Mouse (Mus musculus) hindbrain, embryonic 15.5 days (tissue): ENCODE results near the gene Shank2. TPM values are rescaled to one million over a fixed set of nuclear protein-coding genes. Genes with fewer than 3 reads are reported as not detected.

ENCODE experiments used
- ATAC-seq: fragments of 200-750 bp; cut with Nextera tagmentation; 2 replicates; pipeline ENCODE4 v1.8.0; 2017; ENCODE audit warnings: low read depth, moderate number of reproducible peaks, moderate TSS enrichment; ENCODE audit not compliant: low FRiP score
- H3K27ac ChIP-seq: fragments of 300-500 bp; sonication (generic); replicated peaks from 2 replicates; pipeline ENCODE4 v1.5.1; 2015; ENCODE audit warnings: mild to moderate bottlenecking, inconsistent platforms
- H3K27me3 ChIP-seq: fragments of 300-500 bp; sonication (generic); 2 replicates; pipeline ENCODE4 v1.6.1; 2015; ENCODE audit warnings: control low read depth, inconsistent platforms
- H3K36me3 ChIP-seq: fragments of 300-500 bp; sonication (generic); 2 replicates; pipeline ENCODE4 v1.6.1; 2015; ENCODE audit warnings: control low read depth, inconsistent platforms
- H3K4me1 ChIP-seq: fragments of 300-500 bp; sonication (generic); replicated peaks from 2 replicates; pipeline ENCODE4 v1.6.1; 2015; ENCODE audit warnings: control low read depth, inconsistent platforms
- H3K4me2 ChIP-seq: fragments of 300-500 bp; sonication (generic); 2 replicates; pipeline ENCODE4 v1.6.1; 2015; ENCODE audit warnings: moderate library complexity, mild to moderate bottlenecking, inconsistent platforms
- H3K4me3 ChIP-seq: fragments of 300-500 bp; sonication (generic); 2 replicates; pipeline ENCODE4 v1.5.1; 2015; ENCODE audit warnings: mild to moderate bottlenecking, inconsistent platforms
- H3K9ac ChIP-seq: fragments of 300-500 bp; sonication (generic); 2 replicates; pipeline ENCODE4 v1.6.1; 2015; ENCODE audit warnings: inconsistent platforms
- H3K9me3 ChIP-seq: fragments of 300-500 bp; sonication (generic); 2 replicates; pipeline ENCODE4 v1.6.1; 2016; ENCODE audit warnings: control low read depth, inconsistent platforms
- WGBS: fragments of 180-500 bp; shearing (Covaris S2); methylation state at CpG from one replicate; pipeline ENCODE4 v1.1.7; 2015; 5-methylcytosine and 5-hydroxymethylcytosine counted together
- polyA plus RNA-seq: library from polyadenylated mRNA; unstranded; fragments of >200 nt; fragmentation: Nextera tagmentation; extraction: Ambion mirVana; gene quantifications from 2 replicates; pipeline ENCODE4 v1.2.1, GENCODE M21; 2015

The Shank2 gene
- polyA plus RNA-seq, 1 experiment from 2014 or later = 10.2 TPM

DNA sequence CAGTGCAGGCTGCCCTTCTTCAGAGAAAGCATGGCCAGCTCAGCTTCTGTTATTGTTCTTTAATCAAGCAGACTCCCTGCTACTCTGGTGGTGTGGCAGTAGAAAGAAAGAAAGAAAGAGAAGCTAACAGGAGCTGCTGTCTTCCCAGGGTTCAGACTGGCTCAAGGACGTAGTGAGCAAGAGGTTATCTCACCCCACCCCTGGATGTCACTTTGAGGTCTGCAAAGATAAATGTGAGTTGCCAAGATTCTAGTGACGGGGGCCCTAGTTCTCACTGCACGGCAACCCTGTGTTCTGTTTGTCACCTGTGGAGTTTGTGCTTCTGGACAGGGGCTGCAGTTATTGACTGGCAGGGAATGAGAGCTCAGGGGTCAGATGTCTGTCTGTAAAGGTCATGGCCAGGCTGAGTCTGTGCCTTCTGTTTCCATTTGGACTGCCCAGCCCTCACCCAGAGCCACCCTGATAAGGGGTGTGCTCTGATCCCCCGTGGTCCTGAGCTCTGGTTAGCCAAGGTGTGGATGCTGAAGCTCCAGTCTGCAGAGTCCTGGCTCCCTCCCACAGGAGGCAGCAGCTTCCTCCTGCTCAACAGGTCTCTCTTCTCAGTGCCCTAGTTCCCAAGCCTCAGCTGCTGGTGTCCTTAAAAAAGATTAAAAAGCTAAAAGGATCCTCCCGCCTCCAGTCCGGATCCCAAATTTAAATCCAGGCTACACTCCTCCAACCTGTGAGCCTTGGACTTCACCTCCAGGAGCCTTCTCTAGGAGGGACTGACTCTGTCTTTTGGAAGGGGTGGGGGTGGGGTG lies 238.0 kb downstream of the Shank2 start:
- Histone ChIP-seq H3K27me3 (no peaks in the 10 kb centered on the region), H3K4me2 (peak overlapping the region; percentile 55), H3K4me3 (peak overlapping the region; percentile 35), H3K4me1 (peaks cover 53% of the 10 kb centered on the region), H3K9me3 (no peaks in the 10 kb centered on the region), H3K36me3 (no peaks in the 10 kb centered on the region), H3K27ac (peak overlapping the region; percentile 77), H3K9ac (peak overlapping the region; percentile 42; the same call in 1 of the 2 replicates)
- WGBS = 34% methylated on average over 6 of the region's 6 CpGs
- ATAC-seq = no peak; the same call in 1 of the 2 replicates

DNA sequence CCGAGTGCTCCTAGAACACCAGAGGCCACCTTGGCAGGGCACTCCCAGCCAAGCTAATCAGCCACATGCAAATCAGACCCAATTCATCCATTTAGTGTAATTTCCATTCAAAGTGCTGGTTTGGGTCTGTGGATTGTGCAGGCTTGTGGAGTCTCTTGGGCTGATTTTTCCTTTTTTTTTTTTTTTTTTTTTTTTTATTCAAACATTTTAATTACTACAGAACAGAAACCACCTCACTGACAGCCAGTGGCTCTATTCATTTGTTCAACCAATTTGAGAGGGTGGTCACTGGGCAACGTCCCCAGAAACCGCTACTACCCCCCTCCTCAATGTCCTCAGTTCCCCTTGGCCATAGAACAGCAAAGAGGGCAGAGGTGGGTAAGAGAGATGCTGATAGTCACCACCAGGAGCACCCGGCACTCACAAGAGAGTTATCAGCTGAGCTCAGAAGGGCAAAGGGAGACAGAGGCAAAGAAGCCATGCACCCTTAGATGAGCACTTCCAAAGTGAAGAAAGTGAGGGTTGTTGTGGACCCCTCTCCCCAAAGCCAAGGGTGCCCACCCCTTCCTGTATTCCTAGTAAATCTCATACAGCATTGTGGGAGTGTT lies 239.1 kb downstream of the Shank2 start:
- H3K27ac ChIP-seq = no peak overlapping the region
- H3K4me1 ChIP-seq = peaks cover 53% of the 10 kb centered on the region
- H3K9me3 ChIP-seq = no peaks in the 10 kb centered on the region
- peak overlapping the region; percentile 55 for H3K4me2 ChIP-seq
- ATAC-seq = no peak
- WGBS = 36% methylated on average over 4 of the region's 4 CpGs
- no peaks in the 10 kb centered on the region for H3K36me3 ChIP-seq
- H3K9ac ChIP-seq = no peak overlapping the region
- H3K4me3 ChIP-seq = no peak overlapping the region
- no peaks in the 10 kb centered on the region for H3K27me3 ChIP-seq

DNA sequence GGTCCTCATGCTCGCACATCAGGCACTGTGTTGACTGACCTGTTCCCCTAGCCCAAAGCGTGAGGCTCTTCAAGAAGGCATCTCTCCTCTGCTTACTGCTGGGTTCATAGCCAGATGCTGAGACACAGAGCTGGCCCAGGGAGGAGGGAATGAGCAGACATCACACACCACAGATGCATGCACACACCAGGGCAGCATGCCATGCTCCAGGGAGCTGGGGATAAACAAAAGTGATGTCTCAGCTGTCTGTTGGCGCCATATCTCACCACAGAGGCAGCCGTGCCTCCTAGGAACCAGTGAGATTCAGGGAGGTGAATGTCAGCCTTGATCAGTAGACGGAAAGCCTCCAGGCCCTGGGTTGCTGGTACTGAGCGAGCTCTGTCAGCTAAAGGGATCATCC lies 242.5 kb downstream of the Shank2 start:
- Histone ChIP-seq H3K27me3 (no peaks in the 10 kb centered on the region), H3K27ac (no peak overlapping the region), H3K4me2 (no peak overlapping the region), H3K9ac (no peak overlapping the region), H3K36me3 (no peaks in the 10 kb centered on the region), H3K9me3 (no peaks in the 10 kb centered on the region), H3K4me3 (no peak overlapping the region), H3K4me1 (peaks cover 27% of the 10 kb centered on the region)
- ATAC-seq = no peak
- WGBS = 69% methylated on average over 6 of the region's 6 CpGs

DNA sequence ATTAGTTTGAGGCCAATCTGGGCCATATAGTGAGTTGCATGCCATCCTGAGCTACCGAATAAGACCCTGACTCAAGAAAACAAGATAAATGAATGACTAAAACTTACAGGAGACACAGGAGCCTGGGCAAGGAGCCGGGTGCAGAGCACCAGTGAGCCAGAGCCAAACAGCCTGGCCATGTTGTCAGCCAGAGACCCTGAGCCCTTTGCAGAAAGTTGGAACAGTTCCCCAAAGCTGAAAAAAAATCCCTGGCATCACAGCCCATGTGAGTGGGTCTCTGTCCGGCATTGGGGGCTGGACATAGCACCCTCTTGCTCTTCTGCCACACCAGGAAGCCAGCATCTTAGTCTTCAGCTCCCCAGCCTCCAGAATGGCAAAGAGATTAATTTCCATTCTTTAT lies 244.5 kb downstream of the Shank2 start:
- Histone ChIP-seq H3K4me3 (no peak overlapping the region), H3K27me3 (no peaks in the 10 kb centered on the region), H3K9me3 (no peaks in the 10 kb centered on the region), H3K27ac (no peak overlapping the region), H3K4me2 (no peak overlapping the region), H3K36me3 (no peaks in the 10 kb centered on the region), H3K4me1 (peaks cover 8% of the 10 kb centered on the region), H3K9ac (no peak overlapping the region)
- WGBS = 69% methylated on average over 3 of the region's 3 CpGs
- ATAC-seq = no peak

DNA sequence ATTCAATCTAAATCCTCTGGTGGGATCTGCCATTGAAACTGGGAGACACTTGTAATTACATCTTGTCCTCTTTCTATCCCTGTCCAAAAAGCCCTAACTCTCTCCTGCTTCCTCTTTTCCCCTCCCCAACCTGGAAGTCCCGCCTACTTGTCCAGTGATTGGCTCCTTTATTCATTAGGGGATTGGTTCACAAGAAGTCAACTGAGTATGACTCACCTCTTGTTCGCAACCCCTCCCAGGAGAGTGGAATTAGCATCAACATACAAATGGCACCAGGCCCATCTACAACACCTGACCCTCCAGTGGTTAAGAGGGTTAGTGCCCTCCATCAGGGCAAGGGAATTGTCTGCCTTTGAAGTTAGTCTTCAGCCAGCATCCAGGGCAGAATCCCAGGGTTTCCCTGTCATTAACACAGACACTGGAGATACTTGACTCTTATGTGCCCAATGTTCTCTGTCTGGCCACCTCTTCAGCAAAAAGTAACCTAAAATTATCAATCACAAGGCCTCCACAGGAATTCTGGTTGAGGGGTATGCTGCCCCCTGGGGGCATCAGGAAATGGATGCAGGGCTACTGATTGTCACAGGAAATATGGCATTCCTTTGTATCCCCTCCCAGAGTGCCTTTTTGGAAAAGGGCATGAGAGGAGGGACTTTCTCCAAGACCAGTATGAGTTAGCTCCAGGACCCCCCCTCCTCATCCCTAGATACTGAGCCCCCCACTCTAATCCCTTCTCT lies 247.1 kb downstream of the Shank2 start:
- 54% methylated on average over 2 of the region's 2 CpGs for WGBS
- H3K9ac ChIP-seq = no peak overlapping the region
- H3K36me3 ChIP-seq = no peaks in the 10 kb centered on the region
- no peak overlapping the region for H3K4me2 ChIP-seq
- no peaks in the 10 kb centered on the region for H3K4me1 ChIP-seq
- H3K9me3 ChIP-seq = no peaks in the 10 kb centered on the region
- ATAC-seq = no peak
- no peak overlapping the region for H3K4me3 ChIP-seq
- no peak overlapping the region for H3K27ac ChIP-seq
- H3K27me3 ChIP-seq = no peaks in the 10 kb centered on the region

DNA sequence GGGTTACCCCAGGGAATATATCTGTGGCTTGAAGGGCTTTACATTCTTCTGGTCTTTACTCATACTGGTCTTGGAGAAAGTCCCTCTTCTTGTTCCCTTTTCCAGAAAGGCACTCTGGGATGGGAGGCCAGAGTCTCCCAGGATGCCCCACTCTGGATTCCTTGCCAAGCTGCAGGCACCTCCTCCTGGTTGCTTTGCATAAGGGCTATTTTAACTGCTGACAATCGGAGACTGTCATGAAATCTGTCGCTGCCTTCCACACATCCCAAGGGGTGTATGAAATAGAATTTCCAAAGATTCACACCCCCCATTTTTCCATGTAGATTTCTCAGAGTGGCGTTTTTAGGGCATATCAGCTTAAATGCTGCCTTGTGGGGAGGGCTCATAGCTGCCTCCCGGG lies 249.1 kb downstream of the Shank2 start:
- 64% methylated on average over 4 of the region's 4 CpGs for WGBS
- Histone ChIP-seq H3K9ac (no peak overlapping the region), H3K36me3 (no peaks in the 10 kb centered on the region), H3K27me3 (no peaks in the 10 kb centered on the region), H3K4me3 (no peak overlapping the region), H3K4me1 (peaks cover 13% of the 10 kb centered on the region), H3K27ac (no peak overlapping the region), H3K4me2 (no peak overlapping the region), H3K9me3 (no peaks in the 10 kb centered on the region)
- ATAC-seq = no peak

DNA sequence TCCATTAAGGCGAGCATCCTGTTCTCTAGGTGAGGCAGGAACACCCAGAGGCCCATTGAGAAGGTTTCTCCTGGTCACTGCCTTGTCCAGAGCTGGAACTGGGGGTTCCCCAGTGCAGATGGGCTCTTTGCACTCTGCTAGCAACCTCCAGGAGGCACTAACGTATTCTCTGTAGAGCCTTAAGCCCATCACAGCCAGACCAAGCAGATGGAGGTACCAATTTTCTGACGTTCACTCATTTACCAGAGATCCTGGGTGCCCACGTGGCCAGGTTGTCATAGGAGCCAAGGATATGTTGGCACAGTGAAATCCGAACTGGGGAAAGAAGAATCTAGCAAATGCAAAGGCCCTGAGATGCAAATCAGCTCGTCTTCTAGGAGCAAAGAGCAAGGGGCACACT lies 249.5 kb downstream of the Shank2 start:
- no peaks in the 10 kb centered on the region for H3K36me3 ChIP-seq
- no peaks in the 10 kb centered on the region for H3K9me3 ChIP-seq
- H3K9ac ChIP-seq = no peak overlapping the region
- no peaks in the 10 kb centered on the region for H3K27me3 ChIP-seq
- H3K4me3 ChIP-seq = no peak overlapping the region
- no peak for ATAC-seq
- peaks cover 17% of the 10 kb centered on the region for H3K4me1 ChIP-seq
- H3K27ac ChIP-seq = no peak overlapping the region
- WGBS = 54% methylated on average over 6 of the region's 6 CpGs
- H3K4me2 ChIP-seq = no peak overlapping the region

DNA sequence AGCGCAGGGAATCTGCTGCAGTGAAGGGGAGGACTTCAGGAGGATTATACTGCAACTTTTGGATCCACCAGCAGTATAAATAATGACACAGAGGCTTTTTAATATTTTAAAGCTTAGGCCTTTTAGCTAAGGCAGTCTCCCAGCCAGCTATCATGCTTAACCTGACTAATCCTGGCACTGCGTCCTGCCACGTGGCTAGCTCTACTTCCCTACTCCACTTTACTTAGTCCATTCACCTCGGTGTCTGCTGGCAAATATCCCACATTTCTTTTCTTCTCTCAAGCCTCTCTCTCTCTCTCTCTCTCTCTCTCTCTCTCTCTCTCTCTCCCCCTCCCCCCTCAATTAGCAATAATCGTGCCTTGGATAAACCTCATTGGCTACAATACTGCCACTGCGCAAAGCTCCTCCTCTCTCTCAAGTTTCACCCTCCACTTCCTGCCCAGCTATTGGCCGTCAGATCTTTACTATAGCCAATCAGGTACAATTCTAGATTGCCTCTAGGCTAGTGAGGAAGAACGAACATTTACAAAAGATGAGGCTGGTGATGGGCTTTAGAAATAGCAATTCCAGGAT lies 253.0 kb downstream of the Shank2 start:
- no peaks in the 10 kb centered on the region for H3K36me3 ChIP-seq
- H3K9me3 ChIP-seq = no peaks in the 10 kb centered on the region
- no peak overlapping the region for H3K9ac ChIP-seq
- peak; percentile 61; the same call in 1 of the 2 replicates for ATAC-seq
- H3K4me2 ChIP-seq = no peak overlapping the region
- H3K27me3 ChIP-seq = no peaks in the 10 kb centered on the region
- WGBS = 32% methylated on average over 8 of the region's 8 CpGs
- H3K27ac ChIP-seq = peak overlapping the region; percentile 35; the same call in 1 of the 2 replicates
- H3K4me1 ChIP-seq = peaks cover 35% of the 10 kb centered on the region
- H3K4me3 ChIP-seq = no peak overlapping the region

DNA sequence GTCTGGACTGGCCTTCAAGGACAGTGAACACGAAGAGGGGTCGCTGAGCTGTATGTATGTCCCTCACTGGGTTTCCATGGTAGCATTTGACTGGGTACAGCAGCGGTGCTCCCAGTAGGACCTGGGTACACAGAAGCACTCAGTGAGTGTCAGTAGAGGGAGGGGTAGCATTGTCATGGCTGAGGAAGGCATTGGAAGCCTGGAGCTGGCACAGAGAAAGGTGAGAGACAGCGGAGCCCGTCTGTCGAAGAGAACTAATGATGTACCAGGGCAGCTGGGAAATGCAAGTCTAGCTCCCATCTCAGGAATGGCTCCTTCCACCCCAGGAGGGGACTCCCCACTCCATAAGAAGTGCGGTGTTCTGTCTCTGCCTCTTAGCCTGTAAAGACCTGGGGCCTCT lies 256.1 kb downstream of the Shank2 start:
- no peak overlapping the region for H3K4me2 ChIP-seq
- no peak overlapping the region for H3K4me3 ChIP-seq
- no peaks in the 10 kb centered on the region for H3K36me3 ChIP-seq
- ATAC-seq = no peak
- H3K4me1 ChIP-seq = peaks cover 35% of the 10 kb centered on the region
- H3K27ac ChIP-seq = peak overlapping the region; percentile 48
- 52% methylated on average over 7 of the region's 7 CpGs for WGBS
- H3K9ac ChIP-seq = no peak overlapping the region
- H3K9me3 ChIP-seq = no peaks in the 10 kb centered on the region
- H3K27me3 ChIP-seq = no peaks in the 10 kb centered on the region

DNA sequence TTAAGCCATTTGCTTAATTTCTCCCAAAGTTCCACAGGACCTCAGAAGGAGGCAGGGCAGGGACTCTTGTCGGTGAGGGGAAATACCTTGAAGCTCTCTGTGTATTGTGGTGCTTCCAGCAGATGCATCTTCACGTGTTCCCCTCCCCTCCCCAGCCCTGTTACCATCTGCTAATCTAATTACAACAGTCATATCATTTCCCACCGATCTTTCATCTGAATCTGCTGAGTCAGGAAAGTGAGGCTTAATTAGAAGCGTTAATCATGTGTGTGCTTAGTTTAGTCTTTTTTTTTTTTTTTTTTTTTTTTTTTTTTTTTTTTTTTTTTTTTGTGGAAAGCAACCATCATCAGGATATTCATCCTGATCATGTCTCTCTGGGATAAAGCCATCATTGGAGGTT lies 256.6 kb downstream of the Shank2 start:
- peak overlapping the region; percentile 48 for H3K27ac ChIP-seq
- ATAC-seq = no peak
- no peak overlapping the region for H3K4me3 ChIP-seq
- WGBS = 34% methylated on average over 4 of the region's 4 CpGs
- H3K4me2 ChIP-seq = no peak overlapping the region
- no peaks in the 10 kb centered on the region for H3K9me3 ChIP-seq
- peaks cover 35% of the 10 kb centered on the region for H3K4me1 ChIP-seq
- H3K9ac ChIP-seq = no peak overlapping the region
- H3K36me3 ChIP-seq = no peaks in the 10 kb centered on the region
- no peaks in the 10 kb centered on the region for H3K27me3 ChIP-seq

DNA sequence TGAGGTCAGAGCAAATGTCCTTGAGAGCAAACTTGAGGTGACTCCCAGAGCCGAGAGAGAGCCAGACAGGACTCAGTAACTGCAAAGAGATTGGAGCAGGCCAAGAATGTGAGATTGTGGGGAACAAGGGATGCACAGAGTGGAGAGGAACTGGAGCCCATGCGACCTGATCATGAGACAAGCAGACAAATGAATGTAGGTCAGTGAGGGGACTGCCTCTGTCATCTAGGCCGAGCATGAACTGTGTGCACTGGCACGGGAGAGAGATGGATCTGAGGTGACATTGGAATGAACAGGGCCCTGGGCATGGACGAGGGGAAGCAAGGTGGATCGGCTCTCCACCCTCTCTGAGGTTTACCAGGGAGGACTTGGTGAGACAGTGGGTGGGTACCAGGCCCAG lies 260.9 kb downstream of the Shank2 start:
- no peaks in the 10 kb centered on the region for H3K9me3 ChIP-seq
- H3K4me2 ChIP-seq = no peak overlapping the region
- H3K27ac ChIP-seq = no peak overlapping the region
- no peaks in the 10 kb centered on the region for H3K27me3 ChIP-seq
- no peak overlapping the region for H3K9ac ChIP-seq
- no peak overlapping the region for H3K4me3 ChIP-seq
- H3K4me1 ChIP-seq = peaks cover 10% of the 10 kb centered on the region
- no peaks in the 10 kb centered on the region for H3K36me3 ChIP-seq
- whole genome bisulfite sequencing = 82% methylated on average over 6 of the region's 6 CpGs
- no peak for ATAC-seq

DNA sequence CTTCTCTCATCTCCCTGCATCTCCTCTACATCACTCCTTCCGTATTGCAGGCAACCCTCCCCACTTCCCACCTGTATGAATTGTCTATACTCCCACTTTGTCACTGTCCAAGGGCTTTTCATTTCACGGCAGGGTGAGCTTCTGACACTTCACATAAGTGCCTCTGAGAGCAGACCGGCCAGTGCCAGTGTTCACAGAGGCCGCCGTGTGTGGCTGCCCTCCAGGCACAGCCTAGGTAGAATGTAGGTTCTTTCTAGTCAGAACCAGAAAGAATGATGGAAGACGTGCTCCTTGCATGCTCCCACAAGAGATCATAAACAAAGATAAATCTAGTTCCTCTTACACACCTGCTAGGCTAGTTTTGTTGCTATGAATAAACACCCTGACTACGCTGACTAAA lies 265.0 kb downstream of the Shank2 start:
- Histone ChIP-seq H3K9ac (no peak overlapping the region), H3K27me3 (no peaks in the 10 kb centered on the region), H3K4me3 (no peak overlapping the region), H3K36me3 (no peaks in the 10 kb centered on the region), H3K27ac (no peak overlapping the region), H3K4me2 (no peak overlapping the region), H3K4me1 (no peaks in the 10 kb centered on the region), H3K9me3 (no peaks in the 10 kb centered on the region)
- ATAC-seq = no peak
- WGBS = 73% methylated on average over 7 of the region's 7 CpGs
